Mouse (Mus musculus) E14TG2a.4 (cell line): ENCODE measurements around the gene Tff3.

Experiments
- CTCF ChIP-seq: conservative IDR thresholded peaks from 2 replicates; pipeline ENCODE4 v1.5.1; 2014; ENCODE audit warnings: low read length
- NANOG ChIP-seq: IDR thresholded peaks from 2 replicates; pipeline ENCODE4 v1.6.1; 2014; ENCODE audit warnings: borderline replicate concordance, low read length, mixed read lengths

DNA sequence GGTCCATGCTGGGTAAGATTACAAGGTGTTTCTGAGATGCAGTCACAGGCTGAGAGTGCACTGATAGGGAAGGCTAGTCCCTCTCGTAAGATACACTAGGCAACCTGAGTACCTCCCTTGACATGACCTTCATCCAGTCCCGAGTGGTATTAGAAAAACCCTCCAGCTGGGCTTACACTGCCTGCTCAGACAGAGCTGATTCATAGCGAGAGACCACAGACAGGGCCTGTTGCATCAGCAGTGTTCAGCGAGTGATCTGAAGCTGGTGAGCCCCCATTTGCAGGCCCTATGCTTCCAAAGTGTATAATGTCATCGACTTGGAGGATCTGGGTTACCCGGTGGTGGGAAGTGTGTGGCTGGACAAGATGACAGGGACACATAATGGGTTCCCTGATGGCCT is 35.7 kb upstream of the Tff3 start, which contains the start of gene Tff1:
- TF ChIP-seq CTCF: no peak
- no peak for TF ChIP-seq NANOG
